Mouse (Mus musculus) ovary, postnatal 14 days (tissue): ENCODE results near the gene Gpr84.
"Not testable (repeated sequence)": the region's sequence is repeated elsewhere in the genome, so short reads cannot be mapped to it uniquely, and the experiment has no call there.

Experiments used
- DNase-seq: peaks from one replicate; pipeline ENCODE4 v3.0.0; 2022; ENCODE audit warnings: low spot score

The Gpr84 gene

DNA sequence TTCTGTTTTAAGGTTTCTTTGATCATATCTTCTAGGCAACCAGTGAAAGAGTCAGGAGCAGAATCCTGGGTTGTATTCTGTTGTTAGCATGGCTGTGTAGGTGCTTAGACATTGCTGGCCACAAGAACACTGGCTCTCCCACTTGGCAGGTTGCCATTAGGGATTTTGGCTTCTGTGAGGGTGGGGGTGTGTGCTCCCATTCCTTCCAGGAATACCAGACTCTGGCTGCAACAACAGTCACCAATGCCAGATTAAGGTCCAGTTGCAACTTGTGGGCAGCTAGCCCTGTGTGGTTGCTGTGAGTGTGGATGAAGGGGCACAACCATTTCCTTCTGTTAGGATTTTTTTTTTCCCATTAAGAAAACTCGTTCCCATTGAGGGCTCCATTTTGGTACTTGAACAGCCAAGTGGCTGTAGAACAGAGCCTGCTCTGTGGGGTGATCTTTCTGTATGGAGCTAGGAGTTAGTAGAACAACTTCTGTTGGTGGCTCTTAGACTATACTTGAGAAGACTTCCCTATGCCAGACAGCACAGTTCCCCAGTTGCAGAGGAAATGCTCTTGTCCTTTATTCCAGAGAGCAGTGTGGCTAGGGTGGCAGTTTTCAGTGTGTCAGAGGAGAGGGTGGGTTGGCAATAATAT is 24.5 kb downstream of the Gpr84 start:
- DNase-seq, result no peak

DNA sequence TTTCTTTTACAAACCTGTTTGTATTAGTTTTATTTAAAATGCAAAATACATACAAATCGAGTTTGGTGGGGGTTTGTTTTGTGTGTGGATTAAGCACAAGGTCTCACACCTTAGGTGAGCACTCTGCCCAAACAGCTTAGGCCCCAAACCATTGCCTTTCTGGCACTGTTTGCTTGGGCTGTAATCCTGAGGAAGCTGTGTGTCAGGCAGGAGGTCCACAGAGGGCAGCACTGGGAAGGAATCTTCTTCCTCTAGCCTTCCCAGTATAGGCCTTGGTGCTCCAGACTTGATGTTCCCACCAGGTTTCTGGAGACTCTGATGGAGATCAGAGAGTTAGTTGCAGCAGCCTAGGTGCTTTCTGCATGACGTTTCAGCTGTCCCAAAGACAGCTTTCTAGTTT is 25.8 kb downstream of the Gpr84 start:
- no peak for DNase-seq

- DNase-seq, result no peak
These were observed 26.3 kb downstream of the Gpr84 start for GRCm38 (mm10) chr15:103284066-103284465.

- DNase-seq, result no peak
These were observed 28.8 kb downstream of the Gpr84 start for GRCm38 (mm10) chr15:103281465-103282205.

DNA sequence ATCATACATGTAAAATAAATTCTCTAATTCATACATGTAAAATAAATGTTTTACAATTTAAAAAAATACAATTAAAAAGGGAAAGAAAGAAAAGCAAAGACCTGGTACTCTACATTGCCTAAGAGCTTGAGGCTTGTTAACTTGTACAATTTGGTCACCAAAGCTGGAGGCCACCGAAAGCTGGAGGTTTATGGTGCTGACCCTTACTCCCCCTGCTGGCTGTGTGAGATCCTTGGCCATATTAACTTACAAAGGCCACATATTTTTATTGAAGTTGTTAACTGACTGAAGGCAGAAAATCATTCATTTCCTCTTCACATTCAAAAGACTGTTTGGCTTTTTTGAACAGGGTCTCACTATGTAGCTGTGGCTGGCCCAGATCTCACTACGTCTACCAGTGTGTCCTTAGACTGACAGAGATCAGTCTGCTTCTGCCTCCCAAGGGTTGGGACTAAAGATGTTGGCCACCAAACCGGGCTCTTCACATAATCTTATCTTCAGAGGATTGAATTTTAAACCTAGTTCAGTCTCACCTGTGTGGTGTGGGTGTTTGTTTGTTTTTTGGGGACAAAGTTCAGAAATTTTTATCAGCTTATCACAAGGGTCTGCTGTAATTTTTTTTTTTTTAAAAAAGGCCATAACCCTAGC is 29.5 kb downstream of the Gpr84 start:
- no peak for DNase-seq

DNA sequence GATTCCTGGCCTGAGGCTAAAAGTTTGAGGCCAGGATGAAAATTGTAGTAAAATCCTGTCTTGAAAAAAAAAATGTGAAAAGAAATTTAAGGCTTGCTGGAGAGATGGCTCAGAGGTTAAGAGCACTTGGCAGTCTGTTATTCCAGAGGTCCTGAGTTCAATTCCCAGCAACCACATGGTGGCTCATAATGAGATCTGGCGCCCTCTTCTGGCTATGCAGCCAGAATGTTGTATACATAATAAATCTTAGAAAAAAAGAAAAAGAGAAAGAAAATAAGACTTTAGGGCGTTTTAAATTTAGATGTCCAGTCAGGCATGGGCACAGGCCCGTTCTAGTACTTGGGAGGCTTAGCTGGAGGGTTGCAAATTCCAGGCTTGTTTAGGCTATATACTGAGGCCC is 30.7 kb downstream of the Gpr84 start:
- no peak for DNase-seq

- no peak for DNase-seq
These were observed 32.5 kb downstream of the Gpr84 start for GRCm38 (mm10) chr15:103277949-103278348.

GRCm38 (mm10) chr15:103275943-103276342 is 34.5 kb downstream of the Gpr84 start:
- not testable (repeated sequence) for DNase-seq

DNA sequence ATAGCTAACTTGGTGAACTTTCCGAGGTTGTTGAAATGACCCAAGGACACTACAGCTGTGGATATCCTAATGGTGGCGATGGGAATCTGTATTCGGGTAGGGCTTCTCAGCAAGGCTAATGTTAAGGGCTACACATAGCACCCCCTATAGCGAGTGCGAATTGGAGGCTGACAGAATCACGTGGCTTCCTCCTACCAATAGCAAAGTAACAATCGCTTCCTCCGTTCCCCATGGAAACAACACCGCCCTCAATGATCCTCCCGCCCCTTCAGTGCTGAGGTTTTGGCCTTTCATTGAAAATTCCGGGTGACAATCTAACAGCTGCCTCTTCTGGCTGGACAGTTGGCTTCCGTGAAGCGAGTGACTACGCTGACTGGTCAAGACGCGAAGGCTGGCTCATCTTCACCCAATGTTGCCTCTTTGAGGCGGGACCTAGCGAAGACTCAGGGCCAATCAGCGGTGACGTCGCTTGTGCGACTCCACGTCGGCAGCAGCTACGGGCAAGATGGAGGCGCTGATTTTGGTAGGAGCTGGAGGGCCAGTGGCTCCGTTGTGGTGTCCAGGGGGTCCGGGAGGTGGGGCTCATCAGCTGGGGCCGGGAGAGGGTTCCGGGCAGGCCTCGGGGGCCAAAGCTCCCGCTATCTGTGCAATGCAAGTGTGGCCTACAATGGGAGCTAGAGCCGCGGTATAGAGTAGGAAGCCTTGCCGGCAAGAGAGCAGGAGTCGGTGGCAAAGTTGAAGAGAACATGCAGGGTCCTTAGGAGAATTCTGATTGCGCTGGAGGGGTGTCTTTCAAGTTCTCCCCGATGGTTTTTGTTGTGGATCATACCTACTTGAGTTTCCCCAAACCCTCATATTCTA is 37.8 kb downstream of the Gpr84 start, which contains the start of gene Copz1:
Gene Copz1 (plus strand): TSS at position 296 of the 861 bp plus-strand sequence.
- peak; percentile 86 for DNase-seq

DNA sequence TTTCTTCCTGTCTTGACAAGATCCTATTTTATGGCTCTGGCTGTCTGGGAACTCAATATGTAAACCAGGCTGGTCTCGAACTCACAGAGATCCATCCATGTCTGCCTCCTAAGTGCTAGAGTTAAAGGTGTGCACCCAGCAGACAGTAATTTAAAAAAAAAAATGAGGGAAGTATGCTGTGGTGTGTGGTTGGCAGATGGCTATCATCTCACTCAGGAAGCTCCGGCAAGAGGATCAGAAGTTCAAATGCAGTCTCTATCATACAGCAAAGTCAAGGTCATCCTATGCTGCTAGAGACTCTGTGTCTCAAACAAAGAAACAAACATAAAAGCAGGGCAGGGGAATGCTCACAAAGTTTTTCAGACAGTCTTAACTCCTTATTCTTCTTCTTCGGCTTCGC is 41.5 kb downstream of the Gpr84 start:
- DNase-seq, result no peak

GRCm38 (mm10) chr15:103264794-103265193 is 45.6 kb downstream of the Gpr84 start:
- no peak for DNase-seq

DNA sequence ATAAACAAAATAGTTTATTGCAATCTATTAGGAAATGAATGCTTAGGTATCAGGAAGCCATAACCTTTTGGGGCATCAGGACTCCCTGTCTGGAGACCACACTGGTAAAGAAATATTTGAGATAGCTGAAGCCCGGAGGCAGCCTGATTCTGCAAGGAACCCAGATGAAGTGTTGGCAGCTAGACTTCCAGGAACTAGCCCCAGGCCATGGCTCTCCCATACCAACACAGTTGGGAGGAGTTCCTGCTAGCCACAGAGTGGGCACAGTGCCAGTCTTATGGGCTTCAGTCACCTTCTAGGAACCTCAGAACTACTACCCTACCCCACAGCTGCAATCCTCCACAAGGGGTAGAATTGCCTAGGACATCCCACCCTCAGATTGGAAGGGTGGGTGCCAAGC is 50.4 kb downstream of the Gpr84 start:
- DNase-seq, result no peak

GRCm38 (mm10) chr15:103259162-103259561 is 51.2 kb downstream of the Gpr84 start:
- DNase-seq, result no peak
